Mouse (Mus musculus) embryo, embryonic 11 days (tissue): ENCODE measurements around the gene Dglucy.

Experiments used
- DNase-seq: peaks from one replicate; pipeline ENCODE4 v3.0.0-alpha.2; 2015

Dglucy gene

GRCm38 (mm10) chr12:100937441-100938360 is 158.8 kb downstream of the Dglucy start:
- no peak for DNase-seq

GRCm38 (mm10) chr12:100941361-100941760 is 162.5 kb downstream of the Dglucy start:
- DNase-seq: no peak

GRCm38 (mm10) chr12:100943146-100943545 is 164.3 kb downstream of the Dglucy start:
- no peak for DNase-seq

- no peak for DNase-seq
Measured at GRCm38 (mm10) chr12:100944921-100945336, 166.1 kb downstream of the Dglucy start.

GRCm38 (mm10) chr12:100945501-100945900 is 166.6 kb downstream of the Dglucy start:
- no peak for DNase-seq

- DNase-seq: no peak
Measured at GRCm38 (mm10) chr12:100945948-100946347, 167.1 kb downstream of the Dglucy start.
